In the genomic region with DNA sequence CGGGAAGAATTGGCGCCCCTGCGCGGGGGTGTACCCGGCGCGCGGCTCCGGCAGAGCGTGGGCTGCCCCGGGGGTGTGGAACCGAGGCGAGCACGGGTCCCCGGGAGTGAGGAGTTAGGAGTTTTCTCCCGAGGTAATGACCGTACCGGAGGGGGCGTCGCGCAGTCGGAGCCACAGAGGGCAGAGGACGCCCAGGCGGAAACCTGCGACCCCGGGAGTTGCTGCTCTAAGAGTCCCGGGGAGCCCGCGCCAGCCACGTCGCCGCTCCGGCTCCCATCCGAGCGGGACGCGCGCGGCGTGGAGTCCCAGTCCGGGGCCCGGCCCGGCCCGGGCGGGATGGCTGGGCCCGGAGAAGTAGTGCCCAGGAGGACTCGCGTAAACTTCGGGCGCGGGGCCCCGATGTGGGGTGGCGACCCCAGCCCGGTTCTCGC, we compare ENCODE assay signal across 8 mouse cellular contexts. TPM values are rescaled to one million over a fixed set of nuclear protein-coding genes. Genes with fewer than 3 reads are reported as not detected.
DNase-seq lines count a peak whose midpoint lies in the region; ATAC-seq and TF ChIP-seq lines count a peak whose summit lies in the region.

No protein-coding gene starts in this region.

- peak; percentile 44 for ATAC-seq in forebrain, postnatal 0 days
- peak; percentile 18 for ATAC-seq in liver, embryonic 13.5 days (ENCODE audit: low read depth)
- ATAC-seq in granulocyte monocyte progenitor cell, adult 5-6 weeks (replicated peaks; ENCODE audit: poor library complexity, severe bottlenecking), result no peak; the same call in 1 of the 2 replicates

- H3K9ac ChIP-seq in forebrain, postnatal 0 days, result peak overlapping the region; percentile 76
- H3K9ac ChIP-seq in liver, embryonic 13.5 days, result peak overlapping the region; percentile 96

- peak overlapping the region; percentile 85 for H3K4me3 ChIP-seq in thymus, adult 2 months (ENCODE audit: control insufficient read depth, insufficient read depth, low read length)
- H3K4me3 ChIP-seq in forebrain, postnatal 0 days (ENCODE audit: low read depth, low read length), result peak overlapping the region; percentile 91
- peak overlapping the region; percentile 95 for H3K4me3 ChIP-seq in liver, embryonic 13.5 days (replicated peaks)

- TF ChIP-seq CTCF in thymus, adult 2 months (IDR thresholded peaks at IDR 0.05; ENCODE audit: borderline replicate concordance, control insufficient read depth, extremely low read depth, insufficient read depth, low read length, poor library complexity), result no peak
- no peak for TF ChIP-seq CTCF in forebrain, postnatal 0 days (IDR thresholded peaks at IDR 0.05; ENCODE audit: low read depth)

- DNase-seq in cerebellum, postnatal 10 days, result peak; percentile 69 to 75
- DNase-seq in cerebellum, adult 11-12 months, result no peak
- peak; percentile 66 for DNase-seq in thymus, adult 2 months
- DNase-seq in thymus, postnatal 0 days (ENCODE audit: low spot score), result no peak
- DNase-seq in forebrain, postnatal 0 days, result peak; percentile 46
- peak; percentile 33 for DNase-seq in liver, embryonic 13.5 days
- DNase-seq in retina, postnatal 7 days (ENCODE audit: low read depth, low spot score), result peak; percentile 23

- no peak for TF ChIP-seq POLR2A in thymus, adult 2 months (IDR thresholded peaks at IDR 0.05; ENCODE audit: control insufficient read depth, extremely low read depth, insufficient read depth, low read length, poor library complexity)

- H3K36me3 ChIP-seq in thymus, adult 2 months (ENCODE audit: control insufficient read depth, insufficient read depth, low read length), result no peaks in the 10 kb centered on the region
- H3K36me3 ChIP-seq in forebrain, postnatal 0 days (ENCODE audit: insufficient read depth), result no peaks in the 10 kb centered on the region
- H3K36me3 ChIP-seq in liver, embryonic 13.5 days, result no peaks in the 10 kb centered on the region

- H3K27me3 ChIP-seq in thymus, adult 2 months (ENCODE audit: control insufficient read depth, insufficient read depth, low read length), result no peaks in the 10 kb centered on the region
- no peaks in the 10 kb centered on the region for H3K27me3 ChIP-seq in forebrain, postnatal 0 days (ENCODE audit: insufficient read depth, low read length)
- no peaks in the 10 kb centered on the region for H3K27me3 ChIP-seq in liver, embryonic 13.5 days

- H3K27ac ChIP-seq in thymus, adult 2 months (ENCODE audit: control insufficient read depth, insufficient read depth, low read length), result peak overlapping the region; percentile 42
- peak overlapping the region; percentile 83 for H3K27ac ChIP-seq in forebrain, postnatal 0 days (ENCODE audit: low read depth, low read length)
- peak overlapping the region; percentile 89 for H3K27ac ChIP-seq in liver, embryonic 13.5 days

- H3K4me2 ChIP-seq in forebrain, postnatal 0 days (ENCODE audit: low read depth), result peak overlapping the region; percentile 80
- H3K4me2 ChIP-seq in liver, embryonic 13.5 days, result peak overlapping the region; percentile 92

- peaks cover 6% of the 10 kb centered on the region for H3K4me1 ChIP-seq in thymus, adult 2 months (replicated peaks; ENCODE audit: control insufficient read depth, insufficient read depth, low read length)
- H3K4me1 ChIP-seq in forebrain, postnatal 0 days (ENCODE audit: insufficient read depth), result 0 out of 2 replicates have a peak, but pooled peaks cover 3% of the 10 kb centered on the region
- H3K4me1 ChIP-seq in liver, embryonic 13.5 days (replicated peaks), result peaks cover 64% of the 10 kb centered on the region

- WGBS in thymus, adult 2 months, result under 1% methylated on average over 55 of the region's 55 CpGs
- WGBS in forebrain, postnatal 0 days, result 2% methylated on average over 52 of the region's 55 CpGs
- WGBS in liver, embryonic 13.5 days (ENCODE audit: insufficient replicate concordance), result under 1% methylated on average over 55 of the region's 55 CpGs

- H3K9me3 ChIP-seq in forebrain, postnatal 0 days (ENCODE audit: low read length), result no peaks in the 10 kb centered on the region
- H3K9me3 ChIP-seq in liver, embryonic 13.5 days (replicated peaks), result peaks cover 3% of the 10 kb centered on the region; the same call in 1 of the 2 replicates

RNA-seq across cellular contexts. Expression of gene Foxn2, which starts 0.5 kb away (rescaled TPM):
- 11.0 and 12.1 TPM in 2 replicates for polyA plus RNA-seq in thymus, adult 2 months (2012; rRNA removed)
- polyA plus RNA-seq in thymus, postnatal 0 days (2015; fragmentation: Nextera tagmentation; extraction: Ambion mirVana), result 16.1 and 19.4 TPM in 2 replicates
- 11.2 and 11.5 TPM in 2 replicates for total RNA-seq in forebrain, postnatal 0 days (2014; rRNA removed)
- polyA plus RNA-seq in forebrain, postnatal 0 days (2015; fragmentation: Nextera tagmentation; extraction: Ambion mirVana), result 4.3 and 5.0 TPM in 2 replicates
- 12.0 and 15.4 TPM in 2 replicates for polyA plus RNA-seq in liver, embryonic 13.5 days (2015; fragmentation: Nextera tagmentation; extraction: Ambion mirVana)
- 33.1 and 34.4 TPM in 2 replicates for total RNA-seq in granulocyte monocyte progenitor cell, adult 5-6 weeks (2014; fragmentation: Nextera tagmentation)
- total RNA-seq in granulocyte monocyte progenitor cell, adult 5-6 weeks (2017), result 45.1 and 49.9 TPM in 2 replicates

Comparison
In these comparisons a context has a peak if more than half of its experiments do, and no peak if none do; other contexts are left out.
1. DNase-seq: peak in cerebellum, postnatal 10 days (2 of 2), thymus, adult 2 months (single experiment), forebrain, postnatal 0 days (single experiment), liver, embryonic 13.5 days (single experiment) and retina, postnatal 7 days (single experiment); none in cerebellum, adult 11-12 months (single experiment) and thymus, postnatal 0 days (single experiment).
2. Peak in every context shown above with its lines, with median percentiles within 50 percentile points of each other: H3K27ac ChIP-seq and H3K4me3 ChIP-seq.